Mouse (Mus musculus): ENCODE results near the gene Fam50a.

GRCm38 (mm10) chrX:74353467-74353770, 40.6 kb downstream of the Fam50a start, which contains the start of gene Lage3:
- peak; percentile 41; the same call in 1 of the 2 replicates for TF ChIP-seq POLR2A (IDR thresholded peaks at IDR 0.05; ENCODE audit: insufficient read depth, low read depth, low read length)
- TF ChIP-seq CTCF (IDR thresholded peaks at IDR 0.05; ENCODE audit: insufficient read depth, low read depth, low read length) = no peak
